Mouse (Mus musculus): ENCODE measurements at regions not wholly inside any gene's neighbourhood (a gene's known extent, or its start where the extent isn't known, plus 50 kb on each side); places are given as distances from the start of the nearest gene placed in this dataset.

DNA sequence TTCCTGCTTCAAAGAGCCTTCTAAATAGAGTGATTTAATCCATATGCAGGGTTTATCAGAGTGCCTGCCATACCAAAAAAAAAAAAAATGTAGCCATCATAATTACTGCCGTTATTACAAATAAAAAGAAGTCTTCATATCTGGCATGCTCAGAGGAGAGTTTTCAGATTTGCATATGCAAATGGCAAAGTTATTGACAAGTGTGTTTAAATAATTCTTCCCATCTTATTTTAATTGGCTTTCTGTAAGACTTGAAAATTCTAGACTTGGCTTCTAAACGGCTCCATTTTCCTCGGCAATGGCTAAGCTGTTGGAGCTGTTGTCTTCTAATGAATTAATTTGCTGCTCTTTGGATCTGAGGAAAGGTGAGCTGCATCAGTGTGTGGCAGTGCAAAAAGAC lies 144.1 kb upstream of the Gm765 start:
- H3K9me3 ChIP-seq (ENCODE audit: control insufficient read depth, low read length): no peaks in the 10 kb centered on the region
- no peaks in the 10 kb centered on the region for H3K4me1 ChIP-seq (replicated peaks; ENCODE audit: control insufficient read depth in 2 of 2, insufficient read depth in 2 of 2, low read length in 1 of 2)
- WGBS (ENCODE audit: insufficient replicate concordance): 58% methylated on average over 3 of the region's 3 CpGs
- TF ChIP-seq CTCF (IDR thresholded peaks at IDR 0.05; ENCODE audit: low read depth): no peak
- TF ChIP-seq EP300 (IDR thresholded peaks at IDR 0.05; ENCODE audit: low read depth): no peak
- no peak overlapping the region for H3K4me2 ChIP-seq (ENCODE audit: low read depth)
- no peaks in the 10 kb centered on the region for H3K27me3 ChIP-seq (ENCODE audit: control insufficient read depth, insufficient read depth, low read length)
- no peaks in the 10 kb centered on the region for H3K36me3 ChIP-seq (replicated peaks; ENCODE audit: control insufficient read depth, insufficient read depth, low read depth)
- H3K27ac ChIP-seq: no peak overlapping the region
- H3K4me3 ChIP-seq (ENCODE audit: insufficient read depth in 1 of 2, low read depth in 2 of 2, low read length in 2 of 2): no peak overlapping the region
- H3K9ac ChIP-seq (replicated peaks): no peak overlapping the region
- no peak for DNase-seq (ENCODE audit: low read depth in 3 of 3, low spot score in 3 of 3)
- ATAC-seq (ENCODE audit: insufficient read depth): no peak

GRCm38 (mm10) chr6:98483319-98484123 lies 141.0 kb upstream of the Gm765 start:
- DNase-seq (ENCODE audit: low read depth in 3 of 3, low spot score in 3 of 3): no peak
- no peaks in the 10 kb centered on the region for H3K27me3 ChIP-seq (ENCODE audit: control insufficient read depth, insufficient read depth, low read length)
- TF ChIP-seq CTCF (IDR thresholded peaks at IDR 0.05; ENCODE audit: low read depth) (no peak), EP300 (IDR thresholded peaks at IDR 0.05; ENCODE audit: low read depth) (no peak)
- 31% methylated on average over 3 of the region's 3 CpGs for WGBS (ENCODE audit: insufficient replicate concordance)
- no peak overlapping the region for H3K9ac ChIP-seq (replicated peaks)
- no peaks in the 10 kb centered on the region for H3K36me3 ChIP-seq (replicated peaks; ENCODE audit: control insufficient read depth, insufficient read depth, low read depth)
- ATAC-seq (ENCODE audit: insufficient read depth): no peak
- H3K4me3 ChIP-seq (ENCODE audit: insufficient read depth in 1 of 2, low read depth in 2 of 2, low read length in 2 of 2): no peak overlapping the region
- no peaks in the 10 kb centered on the region for H3K9me3 ChIP-seq (ENCODE audit: control insufficient read depth, low read length)
- no peaks in the 10 kb centered on the region for H3K4me1 ChIP-seq (replicated peaks; ENCODE audit: control insufficient read depth in 2 of 2, insufficient read depth in 2 of 2, low read length in 1 of 2)
- no peak overlapping the region for H3K27ac ChIP-seq
- no peak overlapping the region for H3K4me2 ChIP-seq (ENCODE audit: low read depth)

GRCm38 (mm10) chr6:98482319-98482718 lies 139.8 kb upstream of the Gm765 start:
- ATAC-seq (ENCODE audit: insufficient read depth) (no peak), DNase-seq (ENCODE audit: low read depth in 3 of 3, low spot score in 3 of 3) (no peak)
- no peaks in the 10 kb centered on the region for H3K36me3 ChIP-seq (replicated peaks; ENCODE audit: control insufficient read depth, insufficient read depth, low read depth)
- no peak overlapping the region for H3K9ac ChIP-seq (replicated peaks)
- TF ChIP-seq EP300 (IDR thresholded peaks at IDR 0.05; ENCODE audit: low read depth) (no peak), CTCF (IDR thresholded peaks at IDR 0.05; ENCODE audit: low read depth) (no peak)
- H3K27me3 ChIP-seq (ENCODE audit: control insufficient read depth, insufficient read depth, low read length): no peaks in the 10 kb centered on the region
- 73% methylated on average over 2 of the region's 2 CpGs for WGBS (ENCODE audit: insufficient replicate concordance)
- no peak overlapping the region for H3K4me2 ChIP-seq (ENCODE audit: low read depth)
- no peaks in the 10 kb centered on the region for H3K9me3 ChIP-seq (ENCODE audit: control insufficient read depth, low read length)
- H3K27ac ChIP-seq: no peak overlapping the region
- H3K4me3 ChIP-seq (ENCODE audit: insufficient read depth in 1 of 2, low read depth in 2 of 2, low read length in 2 of 2): no peak overlapping the region
- H3K4me1 ChIP-seq (replicated peaks; ENCODE audit: control insufficient read depth in 2 of 2, insufficient read depth in 2 of 2, low read length in 1 of 2): no peaks in the 10 kb centered on the region

DNA sequence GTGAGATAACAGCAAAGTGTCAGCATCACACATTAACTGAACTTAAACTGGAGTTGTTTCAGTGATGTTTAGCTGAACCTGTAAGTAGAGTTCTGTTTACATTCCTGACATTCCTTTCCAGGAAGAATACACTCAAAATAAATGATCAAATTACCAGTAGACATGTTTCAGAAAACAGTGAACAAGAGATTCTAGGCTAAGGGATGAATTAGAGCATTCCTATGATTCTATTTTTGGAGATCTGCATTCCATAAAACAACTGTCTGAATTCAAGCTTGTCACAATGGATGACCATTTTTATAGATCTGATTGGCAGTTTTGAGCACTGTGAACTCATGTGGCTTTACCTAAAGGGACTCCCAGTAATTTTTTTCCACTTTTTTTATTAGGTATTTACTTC lies 125.0 kb upstream of the Gm765 start:
- Histone ChIP-seq H3K9me3 (ENCODE audit: control insufficient read depth, low read length) (no peaks in the 10 kb centered on the region), H3K27ac (no peak overlapping the region), H3K9ac (replicated peaks) (no peak overlapping the region), H3K4me3 (ENCODE audit: insufficient read depth in 1 of 2, low read depth in 2 of 2, low read length in 2 of 2) (no peak overlapping the region), H3K36me3 (replicated peaks; ENCODE audit: control insufficient read depth, insufficient read depth, low read depth) (no peaks in the 10 kb centered on the region), H3K27me3 (ENCODE audit: control insufficient read depth, insufficient read depth, low read length) (no peaks in the 10 kb centered on the region), H3K4me1 (replicated peaks; ENCODE audit: control insufficient read depth in 2 of 2, insufficient read depth in 2 of 2, low read length in 1 of 2) (no peaks in the 10 kb centered on the region), H3K4me2 (ENCODE audit: low read depth) (no peak overlapping the region)
- no peak for TF ChIP-seq CTCF (IDR thresholded peaks at IDR 0.05; ENCODE audit: low read depth)
- no peak for TF ChIP-seq EP300 (IDR thresholded peaks at IDR 0.05; ENCODE audit: low read depth)
- no peak for DNase-seq (ENCODE audit: low read depth in 3 of 3, low spot score in 3 of 3)
- no peak for ATAC-seq (ENCODE audit: insufficient read depth)

GRCm38 (mm10) chr6:98452277-98452676 lies 109.7 kb upstream of the Gm765 start:
- H3K27me3 ChIP-seq (ENCODE audit: control insufficient read depth, insufficient read depth, low read length): no peaks in the 10 kb centered on the region
- ATAC-seq (ENCODE audit: insufficient read depth): no peak

More at GRCm38 (mm10) chr6:98452277-98452676, 109.7 kb upstream of the Gm765 start:
- Histone ChIP-seq H3K4me3 (ENCODE audit: insufficient read depth in 1 of 2, low read depth in 2 of 2, low read length in 2 of 2) (no peak overlapping the region), H3K9ac (replicated peaks) (no peak overlapping the region), H3K9me3 (ENCODE audit: control insufficient read depth, low read length) (no peaks in the 10 kb centered on the region), H3K4me2 (ENCODE audit: low read depth) (no peak overlapping the region), H3K36me3 (replicated peaks; ENCODE audit: control insufficient read depth, insufficient read depth, low read depth) (no peaks in the 10 kb centered on the region), H3K27ac (no peak overlapping the region), H3K4me1 (replicated peaks; ENCODE audit: control insufficient read depth in 2 of 2, insufficient read depth in 2 of 2, low read length in 1 of 2) (no peaks in the 10 kb centered on the region)
- 58% methylated on average over 7 of the region's 7 CpGs for WGBS (ENCODE audit: insufficient replicate concordance)
- no peak for DNase-seq (ENCODE audit: low read depth in 3 of 3, low spot score in 3 of 3)
- TF ChIP-seq CTCF (IDR thresholded peaks at IDR 0.05; ENCODE audit: low read depth) (no peak), EP300 (IDR thresholded peaks at IDR 0.05; ENCODE audit: low read depth) (no peak)

Data from liver, embryonic 14.5 days (tissue).